Mouse (Mus musculus): Measurements from ENCODE around the gene Ms4a4a.

GRCm38 (mm10) chr19:11355730-11356129 is 19.6 kb upstream of the Ms4a4a start:
- TF ChIP-seq CTCF (conservative IDR thresholded peaks at IDR 0.05 in 1 of 2, IDR thresholded peaks at IDR 0.05 in 1 of 2; ENCODE audit: low read depth in 2 of 2, low read length in 2 of 2) (no peak), ZNF384 (IDR thresholded peaks at IDR 0.05; ENCODE audit: low read depth, low read length) (no peak), MXI1 (IDR thresholded peaks at IDR 0.05; ENCODE audit: low read depth, low read length) (no peak), USF2 (conservative IDR thresholded peaks at IDR 0.05; ENCODE audit: low read depth, low read length) (no peak), MAFK (IDR thresholded peaks at IDR 0.05; ENCODE audit: insufficient replicate concordance, low read length) (no peak), POLR2A (IDR thresholded peaks at IDR 0.05; ENCODE audit: low read depth, low read length) (no peak), NRF1 (IDR thresholded peaks at IDR 0.05; ENCODE audit: low read depth, low read length) (no peak), UBTF (IDR thresholded peaks at IDR 0.05; ENCODE audit: low read depth, low read length) (no peak), E2F4 (IDR thresholded peaks at IDR 0.05; ENCODE audit: insufficient replicate concordance, low read depth, low read length) (no peak), MAX (IDR thresholded peaks at IDR 0.05; ENCODE audit: low read length) (no peak)
